Mouse (Mus musculus) A20 (cell line): Measurements from ENCODE around the gene Ctrc.
A peak's percentile ranks its signal among the peaks of the same experiment; 100 is the strongest.

Experiments
- DNase-seq: peaks from one replicate; pipeline ENCODE4 v3.0.0-alpha.2; 2011; ENCODE audit warnings: low read depth, low spot score

Ctrc gene

DNA sequence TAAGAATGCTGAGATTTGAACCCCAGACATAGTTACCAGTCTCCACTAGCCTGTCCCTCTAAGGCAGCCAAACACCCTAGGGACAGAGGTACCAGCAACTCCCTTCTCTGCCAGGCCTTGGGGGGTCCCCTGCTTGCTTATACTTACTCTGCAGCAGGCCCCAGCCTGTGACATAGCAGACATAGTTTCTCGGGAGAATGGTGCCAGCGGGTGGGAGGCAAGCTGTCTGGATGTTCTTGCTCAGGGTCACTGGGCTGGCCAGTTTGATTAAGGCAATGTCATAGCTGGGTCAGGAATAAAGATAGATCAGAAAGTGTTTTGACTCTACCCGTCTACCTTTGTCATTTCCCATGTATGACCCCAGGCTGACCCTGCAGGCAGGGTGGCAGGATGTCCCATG, 25.0 kb downstream of the Ctrc start:
- no peak for DNase-seq

DNA sequence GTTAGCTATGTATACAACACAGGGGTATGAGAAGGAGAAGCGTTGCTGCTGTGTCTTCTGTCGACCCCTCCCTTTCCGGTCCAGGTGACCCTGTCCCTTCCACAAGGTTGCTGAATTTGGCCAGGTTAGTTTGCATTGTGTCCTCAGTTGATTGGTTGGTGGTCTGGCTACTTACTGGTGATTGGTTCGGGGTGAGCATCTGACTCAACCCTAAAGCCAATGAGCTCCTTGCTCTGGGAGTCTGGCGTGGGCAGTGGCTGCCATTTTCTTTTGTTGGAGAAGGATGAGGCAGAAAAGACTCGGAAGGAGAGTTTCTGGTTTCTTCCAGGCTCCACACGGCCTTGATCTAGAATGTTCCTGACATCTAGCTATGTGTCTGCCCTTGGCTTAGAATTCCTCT, 26.8 kb downstream of the Ctrc start:
- DNase-seq = no peak

DNA sequence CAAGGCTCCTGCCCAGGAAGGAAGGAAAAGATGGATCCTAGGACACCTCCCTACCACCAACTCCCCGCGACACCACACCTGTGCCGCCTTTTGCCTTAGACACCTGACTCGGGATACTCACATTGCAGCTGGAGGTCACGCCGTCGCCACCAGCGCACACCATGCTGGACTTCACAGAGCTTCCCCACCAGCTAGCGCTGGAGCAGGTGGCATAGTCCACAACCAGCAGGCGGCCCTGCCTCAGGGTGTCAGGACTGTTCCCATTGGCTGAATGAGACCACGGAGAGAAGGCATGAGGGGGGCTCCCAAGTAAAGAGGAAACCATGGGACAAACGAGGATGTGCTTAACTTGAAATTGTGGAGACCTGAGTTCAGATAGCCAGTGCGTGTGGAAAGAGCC, 27.3 kb downstream of the Ctrc start:
- no peak for DNase-seq

DNA sequence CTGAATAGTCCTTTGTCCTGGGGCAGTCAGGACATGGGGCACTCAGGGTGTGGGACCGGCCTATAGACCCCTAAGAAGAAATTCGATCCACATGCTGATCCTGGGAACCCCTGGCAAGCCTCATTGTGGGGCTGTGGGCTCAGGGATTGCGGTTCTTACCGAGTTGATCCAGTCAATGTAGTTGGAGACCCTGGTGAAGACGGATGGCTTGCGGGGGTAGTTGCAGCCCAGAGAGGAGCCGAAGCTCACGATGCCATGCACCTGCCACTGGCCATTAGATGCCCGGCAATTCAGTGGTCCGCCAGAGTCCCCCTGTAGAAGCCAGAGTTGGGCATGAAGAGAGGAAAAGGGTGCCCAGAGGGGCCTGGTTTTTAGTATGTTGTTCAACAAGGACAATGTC, 28.5 kb downstream of the Ctrc start:
- DNase-seq = no peak

DNA sequence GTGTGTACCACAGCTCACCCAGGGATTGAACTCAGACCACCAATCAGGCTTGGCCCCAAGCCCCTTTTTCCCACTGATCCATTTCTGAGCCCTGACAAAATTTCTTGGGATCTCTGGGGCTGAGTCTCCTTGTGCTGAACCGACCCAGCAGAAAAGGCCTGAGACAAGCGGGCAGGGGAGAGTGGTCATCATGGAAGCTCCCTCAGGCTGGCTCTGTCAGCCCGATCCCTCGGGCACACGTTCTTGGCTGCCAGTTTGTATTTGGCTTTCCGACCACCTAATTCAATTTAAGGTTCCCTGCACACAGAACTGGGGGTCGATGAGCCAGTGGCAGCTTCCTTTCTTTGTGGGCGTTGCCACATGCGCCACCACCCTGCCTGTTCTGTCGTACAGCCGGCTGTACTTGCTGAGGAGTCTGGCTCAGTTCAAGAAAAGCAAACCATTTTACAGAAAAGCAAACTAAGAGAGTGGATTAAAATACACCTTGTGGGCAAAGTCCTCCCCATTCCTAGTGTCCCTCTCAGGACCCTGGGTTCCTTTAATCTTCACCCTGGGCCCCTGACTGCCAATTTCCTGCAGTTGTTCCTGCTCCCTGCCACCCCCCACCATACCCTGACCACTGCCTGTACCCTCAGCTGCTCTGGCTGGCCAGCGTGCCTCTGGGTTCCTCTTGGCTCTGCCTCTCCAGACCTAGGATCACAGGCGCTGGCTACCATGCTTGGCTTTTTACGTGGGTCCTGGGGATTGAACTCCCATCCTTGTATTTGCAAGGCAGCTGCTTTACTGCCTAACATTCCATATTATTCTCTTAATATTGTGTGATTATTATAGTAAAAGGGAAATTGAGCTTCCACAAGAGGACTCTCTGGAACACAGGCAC, 29.1 kb downstream of the Ctrc start:
- no peak for DNase-seq

DNA sequence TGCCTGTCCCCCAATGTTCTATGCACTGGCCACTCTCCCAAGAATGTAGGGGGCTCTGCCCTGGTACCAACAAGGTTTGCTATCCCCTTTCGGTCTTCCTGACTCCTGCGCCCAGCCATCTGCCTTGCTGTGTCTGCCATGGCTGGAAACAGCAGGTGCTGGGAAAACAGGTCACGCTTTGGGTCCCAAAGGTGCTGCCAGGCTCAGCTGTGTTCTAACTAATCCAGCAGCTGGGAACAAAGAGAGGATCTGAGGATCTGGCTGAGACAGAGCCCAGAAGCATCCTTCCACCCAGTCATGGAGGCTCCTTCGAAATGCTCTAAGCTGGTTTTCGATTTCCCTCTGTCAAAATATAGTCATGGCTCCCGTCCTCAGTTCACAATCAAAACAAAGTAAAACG, 29.9 kb downstream of the Ctrc start:
- DNase-seq = no peak

DNA sequence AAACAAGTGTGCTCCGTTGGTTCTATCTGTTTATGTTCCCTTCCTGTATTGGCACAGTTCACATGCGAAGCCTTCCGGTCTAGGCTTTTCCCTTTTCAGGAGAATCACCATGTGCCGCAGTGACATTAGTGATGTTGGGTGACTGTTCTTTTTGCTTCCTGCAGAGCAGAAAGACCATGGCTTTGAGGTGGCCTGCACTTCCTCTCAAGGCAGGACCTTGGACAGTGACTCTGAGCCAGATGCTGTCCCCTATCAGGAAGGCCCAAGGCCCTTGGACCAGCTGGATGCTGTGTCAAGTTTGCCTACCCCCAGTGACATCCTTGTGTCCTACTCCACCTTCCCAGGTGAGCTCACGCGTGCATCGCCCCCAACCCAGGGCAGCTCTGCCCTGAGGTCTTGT, 34.8 kb downstream of the Ctrc start:
- no peak for DNase-seq

DNA sequence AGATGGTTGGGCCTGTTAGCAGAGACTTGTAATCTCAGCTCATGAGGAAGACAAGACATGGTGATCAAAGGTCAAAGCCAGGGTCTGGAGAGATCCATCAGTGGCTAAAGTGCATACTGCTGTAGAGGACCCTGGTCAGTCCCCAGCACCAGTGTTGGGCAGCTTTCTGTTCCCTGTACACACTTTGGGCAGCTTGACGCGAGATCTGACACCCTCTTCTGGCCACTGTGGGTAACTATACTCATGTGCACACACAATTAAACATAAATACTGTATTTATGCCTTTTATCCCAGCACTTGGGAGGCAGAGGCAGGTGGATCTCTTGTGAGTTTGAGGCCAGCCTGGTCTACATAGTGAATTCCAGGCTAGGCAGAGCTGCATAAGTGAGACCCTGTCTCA, 35.2 kb downstream of the Ctrc start:
- DNase-seq = no peak

DNA sequence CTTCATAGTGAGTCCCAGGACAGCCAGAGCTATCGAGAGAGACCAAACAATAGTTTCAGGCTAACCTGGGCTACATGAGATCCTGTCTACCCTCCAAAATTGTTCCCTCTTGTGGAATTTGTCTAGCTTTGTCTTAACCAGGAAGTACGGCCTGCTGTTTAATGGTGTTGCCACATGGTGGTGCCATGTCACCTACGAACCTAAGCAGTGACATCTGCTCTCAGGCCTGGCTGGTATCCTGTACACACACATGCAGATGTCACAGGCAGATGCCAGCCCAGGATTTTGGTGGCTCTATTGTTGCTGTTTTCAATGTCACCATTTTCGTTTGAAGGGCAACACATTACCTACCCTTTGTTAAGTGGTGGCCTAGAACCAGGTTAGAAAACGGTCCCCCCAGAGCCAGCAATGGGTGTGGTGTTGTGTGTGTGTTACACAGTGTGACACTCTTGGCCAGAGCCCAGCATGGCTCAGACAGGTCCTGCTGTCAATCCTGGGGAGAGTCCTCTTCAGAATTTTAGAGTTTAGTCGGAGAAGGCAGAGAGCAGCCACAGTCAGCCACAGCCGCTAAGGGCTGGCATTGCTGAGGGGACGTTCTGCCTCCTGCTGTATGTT, 36.2 kb downstream of the Ctrc start:
- DNase-seq = peak; percentile 64

DNA sequence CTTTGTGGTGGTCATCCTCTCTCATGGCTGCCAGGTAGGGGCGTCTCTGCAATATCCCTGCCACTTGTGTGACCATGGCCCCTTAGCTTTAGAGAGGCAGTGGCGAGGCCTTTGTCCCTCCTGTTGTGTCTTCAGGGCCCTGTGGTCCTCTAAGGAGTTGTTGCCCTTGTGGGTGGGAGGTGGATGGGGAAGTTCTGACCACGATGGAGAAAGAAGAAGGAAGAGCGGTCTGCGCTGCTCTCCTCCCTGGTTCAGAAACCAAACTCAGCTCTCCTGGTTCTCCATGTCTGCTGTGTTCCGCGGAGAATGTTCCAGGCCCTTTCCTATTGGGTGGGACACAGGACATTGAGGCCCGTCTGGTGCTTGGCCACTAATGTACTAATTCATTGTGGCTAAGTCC, 40.3 kb downstream of the Ctrc start:
- DNase-seq = no peak

DNA sequence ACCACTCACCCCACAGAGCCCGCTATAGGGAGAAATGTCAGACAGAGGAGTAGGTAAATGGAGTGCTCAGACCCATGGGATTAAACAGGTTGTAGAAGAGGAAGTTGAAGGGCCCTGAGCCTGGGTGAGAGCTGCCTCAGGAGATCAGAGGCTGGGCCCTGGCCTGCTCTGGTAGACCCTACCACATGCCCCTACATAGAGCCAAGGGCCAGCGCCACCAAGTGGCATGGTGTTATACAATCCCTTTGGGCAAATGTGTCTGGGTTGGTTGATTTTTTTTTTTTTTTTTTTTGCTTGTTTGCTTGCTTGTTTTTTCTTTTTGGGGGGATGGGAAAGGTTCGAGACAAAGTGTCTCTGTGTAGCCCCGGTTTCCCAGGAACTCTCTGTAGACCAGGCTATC, 42.1 kb downstream of the Ctrc start:
- peak; percentile 55 for DNase-seq

DNA sequence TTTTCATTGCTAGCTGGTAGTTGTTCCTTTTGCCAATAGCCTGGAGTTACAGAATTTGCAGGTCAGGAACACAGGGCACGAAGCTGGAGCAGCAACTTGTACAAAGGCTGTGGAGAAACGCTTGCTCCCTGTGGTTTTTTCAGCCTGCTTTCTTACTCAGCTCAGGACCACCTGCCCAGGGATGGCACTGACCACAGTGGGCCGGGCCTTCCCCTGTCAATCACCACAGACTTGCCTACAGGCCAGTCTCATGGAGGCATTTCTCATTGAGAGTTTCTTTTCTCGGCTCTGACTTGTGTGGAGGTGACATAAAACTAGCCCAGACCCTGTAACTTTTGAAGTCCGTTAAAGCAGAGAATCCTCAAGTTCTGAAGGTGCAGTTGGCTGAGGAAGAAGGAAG, 48.6 kb downstream of the Ctrc start:
- no peak for DNase-seq

DNA sequence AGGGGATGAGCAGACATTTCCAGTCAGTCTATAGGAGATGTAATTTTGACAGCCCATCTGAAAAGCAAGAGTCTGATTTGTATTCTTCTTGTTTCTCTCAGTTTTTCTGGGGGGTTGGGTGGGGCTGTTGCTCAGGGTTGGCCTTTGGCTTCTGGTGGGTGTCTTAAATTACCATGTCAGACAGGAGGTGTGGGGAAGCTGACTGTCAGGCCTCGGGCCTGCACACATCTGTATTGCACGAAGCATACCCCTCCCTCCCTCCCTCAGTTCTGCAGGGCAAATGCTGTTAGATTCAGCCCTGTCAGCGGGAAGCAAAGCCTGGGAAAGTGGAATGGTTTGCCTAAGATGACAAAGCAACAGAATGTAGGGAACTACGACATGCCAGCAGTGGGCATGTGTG, 49.2 kb downstream of the Ctrc start:
- DNase-seq = no peak

DNA sequence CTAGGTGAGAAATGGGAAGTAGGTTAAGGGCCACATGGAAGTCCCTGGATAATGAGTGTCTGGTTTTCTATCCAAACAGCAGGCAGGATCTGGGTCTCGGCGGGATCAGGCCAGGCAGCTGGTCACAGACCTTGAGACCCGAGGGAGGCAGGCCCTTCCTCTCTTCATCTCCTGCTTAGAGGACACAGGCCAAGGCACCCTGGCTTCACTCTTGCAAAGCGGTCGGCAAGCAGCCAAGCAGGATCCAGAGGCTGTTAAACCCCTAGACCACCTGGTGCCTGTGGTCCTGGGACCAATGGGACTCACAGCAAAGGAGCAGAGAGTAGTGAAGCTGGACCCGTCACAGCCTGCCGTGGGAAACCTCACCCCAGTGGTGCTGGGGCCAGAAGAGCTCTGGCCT, 49.8 kb downstream of the Ctrc start:
- DNase-seq = no peak

DNA sequence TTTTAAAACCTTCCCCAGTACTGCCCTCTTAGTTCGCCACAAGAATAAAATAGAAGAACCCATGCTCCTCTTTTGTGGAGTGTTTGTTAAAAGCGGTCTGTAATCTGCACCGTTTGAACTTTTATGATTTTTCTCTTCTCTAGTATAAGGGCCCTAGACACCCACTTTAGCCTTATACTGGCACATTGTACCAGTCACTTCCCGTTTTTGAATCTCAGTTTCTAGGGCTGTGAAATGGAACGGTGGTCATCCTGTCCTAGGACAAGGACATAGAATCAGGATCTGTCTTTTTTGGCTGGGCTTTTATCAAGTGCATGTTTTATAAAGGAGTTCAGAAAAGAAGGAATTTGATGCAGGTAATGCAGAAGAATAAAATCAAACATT, 52.0 kb downstream of the Ctrc start:
- no peak for DNase-seq

DNA sequence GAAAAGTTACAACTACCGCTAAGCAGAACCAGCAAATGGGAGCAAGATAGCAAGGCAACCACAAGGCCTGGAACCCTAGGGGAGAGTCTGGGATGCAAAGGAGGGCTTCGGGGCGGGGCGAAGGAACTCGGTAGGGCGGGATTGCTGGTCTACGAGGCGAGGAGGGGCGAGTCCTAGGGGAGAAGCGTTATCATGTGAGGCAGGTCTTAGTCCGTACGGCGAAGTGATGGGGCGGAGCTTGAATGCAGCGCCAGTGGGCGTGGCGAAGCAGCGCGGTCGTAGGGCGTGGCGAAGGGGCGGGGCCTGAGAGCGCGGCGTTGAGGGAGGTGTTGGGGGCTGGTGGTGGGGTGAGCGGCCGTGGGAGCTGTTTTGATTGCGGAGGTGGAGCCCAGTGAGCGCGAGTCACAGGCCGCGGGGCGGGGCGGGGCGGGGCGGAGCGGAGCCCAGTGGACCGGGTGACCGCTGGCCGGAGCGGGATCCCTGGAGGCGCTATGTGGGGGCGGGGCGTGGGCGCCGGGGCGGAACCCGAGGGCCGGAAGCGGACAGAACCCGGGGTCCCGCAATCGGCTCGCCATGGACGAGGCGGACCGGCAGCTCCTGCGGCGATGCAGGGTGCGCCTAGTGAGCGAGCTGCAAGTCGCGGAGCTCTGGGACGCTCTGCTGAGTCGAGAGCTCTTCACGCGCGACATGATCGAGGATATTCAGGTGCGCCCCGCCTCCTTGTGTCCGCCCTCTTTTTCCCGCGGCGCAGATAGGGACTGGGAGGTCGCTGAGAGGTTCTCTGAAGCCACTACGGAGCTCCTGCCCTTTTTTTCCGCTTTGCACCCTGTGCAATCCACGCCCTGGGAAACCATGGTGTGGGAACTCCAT, 52.6 kb downstream of the Ctrc start, which contains the start of gene Casp9:
Gene Casp9, plus strand, starts transcription at position 331 of the 870 bp plus-strand sequence.
- peak; percentile 99 for DNase-seq

DNA sequence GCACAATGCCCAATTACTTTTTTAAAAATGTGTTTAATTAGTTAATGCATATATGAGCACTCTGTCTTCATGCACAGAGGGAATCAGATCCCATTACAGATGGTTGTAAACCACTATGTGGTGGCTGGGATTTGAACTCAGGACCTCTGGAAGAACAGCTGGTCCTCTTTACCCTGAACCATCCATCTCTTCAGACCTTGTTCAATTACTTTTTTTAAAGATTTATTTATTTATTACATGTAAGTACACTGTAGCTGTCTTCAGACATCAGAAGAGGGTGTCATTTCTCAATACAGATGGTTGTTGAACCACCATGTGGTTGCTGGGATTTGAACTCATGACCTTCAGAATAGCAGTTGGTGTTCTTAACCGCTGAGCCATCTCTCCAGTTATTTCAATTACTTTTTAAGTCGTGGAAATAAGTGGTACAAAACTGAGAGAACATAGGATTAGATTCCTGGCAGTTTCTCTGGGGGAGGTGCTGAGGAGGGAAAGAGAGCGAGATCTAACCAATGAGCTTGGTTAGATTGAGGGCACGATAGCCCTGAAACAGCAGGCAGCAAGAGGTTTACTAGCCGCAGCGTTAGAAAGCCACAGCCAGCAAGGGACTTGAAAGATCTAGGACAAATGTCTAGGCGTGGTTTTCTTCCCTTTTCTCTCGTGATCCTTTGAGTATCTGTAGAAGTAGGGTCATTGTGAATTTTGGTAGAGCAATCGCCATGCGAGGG, 53.4 kb downstream of the Ctrc start:
- no peak for DNase-seq

DNA sequence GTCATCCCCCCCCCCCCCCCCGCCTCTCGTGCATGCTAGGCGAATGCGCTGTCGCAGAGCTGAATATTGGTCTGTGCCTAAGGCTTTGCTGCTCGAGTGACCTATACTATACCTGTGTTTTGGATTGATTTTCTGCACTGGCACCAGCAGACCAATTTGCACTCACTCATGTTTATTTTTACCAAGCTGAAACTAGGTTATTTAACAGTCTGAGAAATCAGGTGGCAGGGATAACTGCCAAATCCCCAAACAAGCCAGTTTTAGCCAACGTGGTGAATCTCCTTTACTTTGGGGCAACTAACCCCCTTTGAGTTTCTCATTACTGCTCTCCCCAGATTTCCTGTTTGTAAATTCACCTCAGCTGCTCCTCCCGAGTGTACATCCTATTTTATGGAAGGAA, 54.2 kb downstream of the Ctrc start:
- DNase-seq = no peak

DNA sequence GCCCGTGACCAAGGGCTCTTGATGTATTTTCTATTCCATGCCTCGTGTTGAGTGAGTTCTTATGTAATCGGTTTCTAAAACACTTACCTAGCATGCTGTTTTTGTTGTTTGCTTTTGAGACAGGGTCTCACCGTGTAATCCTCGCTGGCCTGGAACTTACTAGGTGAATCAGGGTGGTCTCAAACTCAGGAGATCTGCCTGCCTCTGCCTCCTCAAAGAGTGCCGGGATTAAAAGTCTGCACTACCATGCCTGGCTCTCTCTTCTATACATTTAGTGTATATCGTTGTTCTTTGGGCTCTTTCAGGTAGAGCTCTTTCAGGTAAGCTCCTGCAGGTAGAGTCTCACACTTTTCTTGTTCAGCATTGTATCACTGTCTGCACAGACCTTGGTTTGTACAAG, 54.7 kb downstream of the Ctrc start:
- DNase-seq = no peak

DNA sequence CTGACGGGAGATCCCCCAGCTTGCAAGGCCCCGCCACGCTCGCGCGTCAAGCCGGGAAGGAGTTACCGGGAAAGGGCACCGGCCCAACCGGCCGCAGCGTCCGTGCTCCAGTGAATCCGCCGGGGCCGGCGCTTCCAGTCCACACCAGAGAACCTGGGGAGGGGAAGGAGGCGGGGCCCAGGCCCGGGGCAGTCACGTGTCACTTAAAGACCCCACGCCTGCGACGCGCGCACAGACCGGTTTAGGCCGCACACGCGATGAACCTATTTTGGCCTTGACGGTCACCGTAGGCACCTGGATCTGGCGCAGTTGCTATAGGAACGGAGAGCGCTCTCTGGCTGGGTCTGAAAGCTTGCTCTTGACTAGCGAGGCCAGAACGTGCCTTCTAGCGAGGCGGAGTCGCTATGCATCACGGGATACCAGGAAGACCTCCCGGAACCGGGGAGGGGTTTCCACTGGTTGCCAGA, 55.6 kb downstream of the Ctrc start, which contains the start of gene Dnajc16:
Gene Dnajc16, minus strand, starts transcription at position 408 of the 467 bp plus-strand sequence.
- peak; percentile 98 for DNase-seq

DNA sequence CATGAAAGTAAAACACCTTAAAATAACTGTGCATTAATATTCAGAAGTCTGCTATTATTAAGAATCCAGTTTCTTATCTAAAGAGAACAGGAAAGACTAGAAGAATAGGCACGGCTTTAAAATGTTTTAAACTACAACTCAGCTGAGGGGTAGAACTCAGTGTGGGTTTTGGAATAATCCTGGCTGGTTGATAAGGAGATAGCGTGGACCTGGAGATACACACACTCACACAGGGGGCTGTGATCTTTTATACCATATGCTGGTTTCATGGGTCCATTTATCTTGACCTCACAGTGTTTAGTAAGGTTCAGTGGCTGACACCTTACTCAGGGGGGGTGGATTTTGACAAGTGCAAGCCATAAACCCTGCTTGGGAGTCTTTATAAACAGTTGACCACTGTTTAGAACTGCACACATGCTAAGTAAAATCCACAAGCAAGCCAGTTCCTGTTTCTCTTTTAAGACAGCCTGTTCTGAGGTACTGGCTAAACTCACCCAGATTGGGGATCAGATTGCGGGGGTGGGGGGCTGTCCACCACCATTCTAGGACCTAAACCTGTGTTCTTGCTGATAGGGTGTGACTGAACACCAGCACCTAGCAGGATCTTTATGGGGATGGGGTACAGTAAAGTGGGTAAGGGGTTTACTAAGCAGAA, 56.5 kb downstream of the Ctrc start:
- peak; percentile 70 for DNase-seq
